Mouse (Mus musculus): Measurements from ENCODE around the gene Kdf1. TPM values are rescaled to one million over a fixed set of nuclear protein-coding genes. Genes with fewer than 3 reads are reported as not detected.

The Kdf1 gene
- total RNA-seq, 2 experiments from 2014 or later: 0.32 TPM; not detected in 1

DNA sequence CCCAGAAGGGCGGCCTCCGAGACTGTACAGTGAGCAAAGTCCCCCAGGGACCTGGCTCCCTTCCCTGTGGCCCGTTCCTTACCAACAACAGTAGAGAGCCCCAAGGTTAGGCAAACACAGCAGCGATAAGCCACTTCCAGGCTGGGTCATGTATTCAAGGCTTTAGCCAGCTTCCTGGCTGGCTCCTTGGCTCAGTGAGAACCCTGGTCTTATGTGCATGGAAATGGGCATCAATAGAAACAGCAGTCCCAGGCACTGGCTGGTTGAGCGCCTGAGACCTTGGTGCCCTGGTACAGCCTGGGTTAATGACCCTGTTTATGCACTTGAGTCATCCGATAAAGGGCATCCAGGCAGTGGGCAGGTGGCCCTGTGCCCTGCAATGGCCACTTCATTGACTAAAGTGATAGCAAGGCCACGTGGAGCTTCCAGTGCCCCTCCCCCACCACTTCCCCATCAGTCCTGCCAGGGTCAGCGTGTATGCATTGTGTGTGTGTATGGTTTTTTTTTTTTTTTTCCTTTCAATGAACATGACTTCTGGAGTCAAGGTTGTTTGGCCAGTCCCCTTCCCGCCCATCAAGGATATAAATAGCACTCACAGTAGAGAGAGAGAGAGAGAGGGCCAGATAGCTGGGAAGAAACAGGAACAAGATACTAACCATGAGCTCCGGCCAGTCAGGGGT, 34.1 kb downstream of the Kdf1 start, which contains the start of gene Nr0b2:
Gene Nr0b2 (plus strand): TSS at position 609 of the 680 bp plus-strand sequence.
- ATAC-seq (replicated peaks; ENCODE audit: poor library complexity, severe bottlenecking): peak; percentile 93

DNA sequence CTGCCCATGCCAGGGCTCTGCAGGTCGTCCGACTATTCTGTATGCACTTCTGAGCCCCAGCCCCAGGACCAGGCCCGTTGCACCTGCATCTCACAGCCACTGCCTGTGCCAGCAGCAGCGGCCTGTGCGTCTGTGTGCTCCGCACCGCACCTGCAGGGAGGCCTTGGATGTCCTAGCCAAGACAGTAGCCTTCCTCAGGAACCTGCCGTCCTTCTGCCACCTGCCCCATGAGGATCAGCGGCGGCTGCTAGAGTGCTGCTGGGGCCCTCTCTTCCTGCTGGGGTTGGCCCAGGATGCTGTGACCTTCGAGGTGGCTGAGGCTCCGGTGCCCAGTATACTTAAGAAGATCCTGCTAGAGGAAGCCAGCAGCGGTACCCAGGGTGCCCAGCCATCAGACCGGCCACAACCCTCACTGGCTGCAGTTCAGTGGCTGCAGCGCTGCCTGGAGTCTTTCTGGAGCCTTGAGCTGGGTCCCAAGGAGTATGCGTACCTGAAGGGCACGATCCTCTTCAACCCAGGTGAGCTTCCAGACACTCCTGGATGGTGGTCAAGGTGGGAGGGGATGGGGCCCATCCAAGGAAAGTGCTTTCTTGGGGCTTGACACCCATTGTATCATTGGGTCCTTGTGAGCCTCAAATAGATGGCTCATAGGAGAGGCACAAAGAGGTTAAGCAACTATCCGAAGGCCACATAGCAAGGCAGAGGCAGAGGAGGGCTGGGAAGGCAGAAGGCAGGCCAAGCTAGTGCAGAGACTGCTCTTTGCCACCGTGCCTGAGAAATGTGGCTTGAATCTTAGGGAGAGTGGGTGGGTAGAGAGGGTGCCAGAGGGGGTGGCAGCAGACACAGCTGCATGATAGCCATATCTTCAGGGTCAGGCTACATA, 34.9 kb downstream of the Kdf1 start:
- ATAC-seq (replicated peaks; ENCODE audit: poor library complexity, severe bottlenecking): peak; percentile 36; the same call in 1 of the 2 replicates

DNA sequence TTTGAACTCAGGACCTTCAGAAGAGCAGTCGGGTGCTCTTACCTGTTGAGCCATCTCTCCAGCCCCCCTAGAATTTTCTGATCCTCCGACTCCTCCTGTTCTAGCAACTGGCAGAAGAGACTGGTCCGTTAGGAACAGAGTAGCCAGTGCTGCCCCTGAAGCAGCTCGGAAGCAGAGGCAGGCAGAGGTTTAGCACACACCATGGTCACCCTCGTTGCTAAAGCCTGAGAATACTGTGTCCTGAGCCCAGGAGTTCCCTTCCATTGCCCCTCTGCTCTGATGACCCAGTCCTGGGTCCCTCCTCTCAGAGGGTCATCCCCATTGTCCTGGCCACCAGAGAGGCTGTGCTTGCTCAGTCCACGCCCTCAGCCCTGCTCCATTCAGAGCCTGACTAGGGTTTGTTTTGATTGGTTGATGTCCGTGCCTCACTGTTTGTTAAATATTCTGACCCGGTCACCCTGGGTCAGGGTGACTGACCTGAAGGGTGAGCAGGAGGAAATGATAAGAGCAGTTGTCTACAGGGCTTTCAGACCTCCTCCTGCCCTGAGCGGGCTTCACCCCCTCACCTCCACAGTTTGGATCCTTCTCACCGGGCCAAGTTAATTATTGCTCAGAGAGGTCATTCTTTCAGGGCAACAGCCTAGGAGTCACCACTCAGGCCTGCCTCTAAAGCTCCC, 38.4 kb downstream of the Kdf1 start:
- ATAC-seq (replicated peaks; ENCODE audit: poor library complexity, severe bottlenecking): no peak

DNA sequence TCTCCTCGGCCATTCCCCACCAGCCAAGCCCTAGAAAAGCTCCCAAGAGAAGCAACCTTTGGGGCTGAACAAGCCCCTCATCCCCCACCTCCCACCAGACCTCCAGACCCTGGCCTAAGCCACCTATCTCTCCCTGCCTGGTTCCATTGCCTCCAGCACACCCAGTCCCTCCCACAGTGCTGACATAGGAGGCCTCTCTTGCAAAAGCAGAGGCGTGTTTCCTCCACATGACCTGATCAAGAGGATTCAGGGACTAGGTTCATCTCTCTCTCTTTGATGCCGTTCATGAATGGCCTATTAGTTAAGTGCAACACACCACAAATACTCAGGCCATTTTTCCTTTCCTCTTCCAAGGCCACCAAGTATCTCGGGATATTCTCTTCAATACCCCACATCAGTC, 41.1 kb downstream of the Kdf1 start:
- ATAC-seq (replicated peaks; ENCODE audit: poor library complexity, severe bottlenecking): no peak

DNA sequence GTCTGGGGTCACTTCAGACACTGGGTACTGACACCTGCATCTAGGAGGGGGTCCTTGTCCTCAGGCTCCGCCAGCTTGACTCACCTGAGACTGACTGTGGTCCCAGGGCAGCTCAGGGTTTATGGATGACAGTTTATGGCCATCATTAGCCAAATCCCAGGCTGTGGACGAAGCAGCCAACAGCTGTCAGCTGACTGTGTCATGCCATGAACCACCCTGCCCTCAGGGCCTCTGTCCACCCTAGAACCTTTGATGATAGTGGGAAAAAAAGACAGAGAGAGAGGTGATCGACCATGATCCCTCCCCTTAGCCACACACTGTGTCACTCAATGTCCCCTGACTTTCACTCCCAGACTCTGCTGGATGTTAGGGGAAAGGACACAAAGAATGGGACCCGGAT, 42.9 kb downstream of the Kdf1 start:
- no peak for ATAC-seq (replicated peaks; ENCODE audit: poor library complexity, severe bottlenecking)

DNA sequence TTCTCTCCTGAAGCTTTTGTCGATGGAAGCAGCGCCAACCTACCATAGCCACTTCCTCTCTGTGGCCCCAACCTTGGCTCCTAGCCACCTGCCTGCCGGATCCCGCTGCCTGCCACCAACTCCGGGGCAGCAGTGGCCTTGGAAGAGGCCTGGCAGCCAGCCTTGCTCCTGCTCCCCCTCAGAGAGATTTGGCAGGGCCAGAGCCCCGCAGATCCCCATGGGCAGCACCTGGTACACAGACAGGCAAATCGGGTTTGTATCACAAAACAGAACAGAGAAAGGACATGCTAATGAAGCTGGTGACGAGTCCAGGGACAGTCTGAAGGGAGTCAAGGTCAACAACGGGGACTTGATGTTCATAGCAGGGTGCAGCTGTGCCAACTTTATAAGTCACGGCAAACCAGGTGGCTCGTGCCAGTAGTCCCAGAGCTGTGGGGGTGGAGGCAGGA, 44.4 kb downstream of the Kdf1 start:
- ATAC-seq (replicated peaks; ENCODE audit: poor library complexity, severe bottlenecking): peak; percentile 87

DNA sequence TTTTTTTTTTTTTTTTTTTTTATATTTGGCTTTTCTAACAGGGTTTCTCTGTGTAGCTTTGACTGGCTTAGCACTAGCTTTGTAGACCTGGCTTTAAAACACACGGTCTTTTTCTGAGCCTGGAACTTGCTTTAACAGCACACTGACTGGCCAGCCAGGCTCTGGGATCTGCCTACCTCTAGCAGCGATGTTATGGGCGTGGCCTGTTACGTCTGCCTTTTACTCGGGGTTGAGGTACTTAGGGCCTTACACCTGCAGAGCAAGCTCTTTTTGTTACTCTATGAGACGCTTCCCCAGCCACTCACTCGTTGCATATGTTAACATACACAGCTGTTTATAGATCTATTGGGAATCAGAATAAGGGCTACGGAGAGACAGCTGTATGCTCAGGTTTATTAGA, 48.5 kb downstream of the Kdf1 start:
- ATAC-seq (replicated peaks; ENCODE audit: poor library complexity, severe bottlenecking): no peak

DNA sequence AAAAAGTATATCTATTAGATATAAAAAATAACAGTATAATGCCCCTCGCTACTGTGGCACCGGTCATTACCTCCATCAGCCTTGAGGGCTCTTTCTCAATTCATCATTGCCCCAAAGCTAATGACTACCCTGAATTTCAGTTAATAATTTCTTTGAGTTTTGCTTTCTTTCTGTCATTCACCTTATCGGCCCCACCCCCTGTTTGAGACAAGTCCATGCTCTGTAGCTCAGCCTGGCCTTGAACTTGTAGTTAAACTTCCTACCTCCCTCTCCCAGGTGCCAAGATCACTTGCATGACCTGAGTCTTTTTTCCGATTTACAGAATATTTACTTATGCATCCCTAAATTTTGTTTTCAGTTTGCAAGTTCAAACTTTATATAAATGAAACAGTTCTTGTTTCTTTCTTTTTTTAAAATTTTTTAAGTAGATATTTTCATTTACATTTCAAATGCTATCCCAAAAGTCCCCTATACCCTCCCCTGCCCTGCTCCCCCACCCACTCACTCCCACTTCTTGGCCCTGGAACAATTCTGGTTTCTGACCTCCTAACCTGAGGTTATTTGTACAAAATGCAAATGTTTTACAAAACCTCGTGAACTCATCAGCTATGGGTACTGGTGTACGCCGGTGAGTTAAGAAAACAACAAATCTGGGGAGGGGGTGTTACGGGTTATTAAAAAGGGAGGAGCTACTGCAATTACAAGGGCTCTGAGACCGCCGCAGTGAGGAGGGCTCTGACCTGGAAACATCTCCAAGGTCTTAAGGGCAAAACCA, 50.7 kb downstream of the Kdf1 start:
- ATAC-seq (replicated peaks; ENCODE audit: poor library complexity, severe bottlenecking): no peak

DNA sequence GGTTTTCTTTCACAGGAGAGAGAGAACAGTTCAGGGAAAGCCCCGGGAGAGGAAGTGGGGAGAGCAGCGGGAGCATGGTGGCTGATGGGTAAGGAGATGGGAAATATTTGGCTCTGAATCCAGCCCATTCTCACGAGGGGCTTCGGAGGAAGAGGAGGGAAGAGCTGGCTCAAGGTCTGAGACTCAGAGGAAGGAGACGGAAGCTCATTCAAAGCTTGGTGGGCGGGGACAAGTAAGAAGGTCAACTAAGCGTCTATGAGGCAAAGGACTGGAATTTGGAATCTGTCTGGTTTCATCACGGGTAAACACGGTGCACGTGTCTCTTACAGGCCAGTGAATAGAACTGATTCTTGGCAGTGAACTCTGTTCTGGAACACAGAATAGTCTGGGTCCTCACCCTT, 51.3 kb downstream of the Kdf1 start:
- ATAC-seq (replicated peaks; ENCODE audit: poor library complexity, severe bottlenecking): no peak

DNA sequence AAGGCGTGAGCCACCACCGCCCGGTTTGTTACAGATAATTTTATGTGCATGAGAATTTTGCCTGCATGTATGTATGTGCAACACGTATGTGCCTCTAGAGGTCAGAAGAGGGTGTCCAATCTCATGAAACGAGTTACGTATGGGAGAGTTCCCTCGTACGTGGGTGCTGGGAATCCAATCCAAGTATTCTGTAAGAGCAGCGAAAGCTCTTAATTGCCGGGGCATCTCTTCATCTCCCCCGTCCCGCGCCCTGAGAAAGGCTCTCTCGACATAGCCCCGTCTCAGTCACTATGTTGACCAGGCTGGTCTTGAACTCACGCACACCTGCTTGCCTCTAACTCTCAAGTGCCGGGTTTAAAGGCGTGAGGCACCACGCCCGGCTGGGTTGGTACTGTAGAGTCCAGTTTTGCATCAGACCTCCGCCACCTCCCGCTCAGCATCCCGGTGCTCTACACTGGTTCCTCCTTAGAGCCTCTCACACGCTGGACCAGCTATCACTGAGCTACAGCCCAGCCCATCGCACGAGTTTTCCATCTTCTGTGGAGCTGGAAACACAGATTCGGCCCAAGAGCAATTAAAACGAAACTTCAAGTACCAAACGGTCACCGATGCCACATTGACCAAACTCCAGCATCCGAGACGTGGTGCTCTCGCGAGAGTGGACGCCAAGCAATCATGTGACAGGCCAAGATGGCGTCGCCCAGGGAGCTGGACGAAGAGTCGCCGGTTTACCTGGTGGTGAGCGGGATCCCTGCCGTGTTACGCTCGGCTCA, 55.5 kb downstream of the Kdf1 start, which contains the start of gene Gpatch3:
Gene Gpatch3 (plus strand): TSS at position 676 of the 773 bp plus-strand sequence.
- ATAC-seq (replicated peaks; ENCODE audit: poor library complexity, severe bottlenecking): peak; percentile 96

DNA sequence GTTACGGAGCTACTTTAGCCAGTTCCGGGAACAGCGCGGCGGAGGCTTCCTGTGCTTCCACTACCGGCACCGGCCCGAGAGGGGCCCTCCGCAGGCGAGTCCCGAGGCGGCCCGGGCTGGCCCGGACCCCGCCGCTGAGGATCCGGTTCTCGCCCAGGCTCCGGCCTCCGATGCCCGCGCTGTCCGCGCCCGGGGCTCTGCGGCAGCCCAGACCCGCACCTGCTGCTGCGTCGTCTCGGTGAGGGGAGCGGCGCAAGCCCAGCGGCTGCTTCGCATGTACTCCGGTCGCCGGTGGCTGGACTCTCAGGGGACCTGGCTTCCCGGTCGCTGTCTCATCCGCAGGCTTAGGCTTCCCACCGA, 56.1 kb downstream of the Kdf1 start:
- no peak for ATAC-seq (replicated peaks; ENCODE audit: poor library complexity, severe bottlenecking)

DNA sequence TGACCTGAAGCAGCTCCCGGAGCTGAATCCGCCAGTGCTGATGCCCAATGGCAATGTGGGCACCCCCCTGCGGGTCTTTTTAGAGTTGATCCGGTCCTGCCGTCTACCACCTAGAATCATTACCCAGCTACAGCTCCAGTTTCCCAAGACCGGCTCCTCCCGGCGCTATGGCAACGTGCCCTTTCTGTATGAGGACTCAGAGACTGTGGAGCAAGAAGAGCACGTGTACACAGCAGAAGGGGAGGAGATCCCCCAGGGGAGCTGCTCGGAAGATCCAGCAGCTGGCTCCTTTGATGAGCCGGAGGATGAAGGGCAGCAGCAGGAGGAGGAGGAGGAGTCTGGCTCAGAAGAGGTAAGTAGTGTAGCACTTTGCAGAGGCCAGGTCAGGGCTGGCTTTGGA, 59.2 kb downstream of the Kdf1 start:
- no peak for ATAC-seq (replicated peaks; ENCODE audit: poor library complexity, severe bottlenecking)

Other genes with a start within 250 kb of the Kdf1 start
- gene Tmem222, start 241.2 kb upstream of the Kdf1 start, total RNA-seq (2014; fragmentation: Nextera tagmentation): 52.0 and 54.1 TPM in 2 replicates
- 16.0 and 20.0 TPM in 2 replicates for gene Tmem222, start 241.2 kb upstream of the Kdf1 start, total RNA-seq (2017)
- gene Wdtc1, start 165.5 kb upstream of the Kdf1 start, total RNA-seq (2014; fragmentation: Nextera tagmentation): 10.2 and 10.7 TPM in 2 replicates
- 7.2 and 9.1 TPM in 2 replicates for gene Wdtc1, start 165.5 kb upstream of the Kdf1 start, total RNA-seq (2017)
- gene Slc9a1, start 149.3 kb upstream of the Kdf1 start, total RNA-seq (2014; fragmentation: Nextera tagmentation): 17.4 and 22.1 TPM in 2 replicates
- gene Slc9a1, start 149.3 kb upstream of the Kdf1 start, total RNA-seq (2017): 9.9 and 14.6 TPM in 2 replicates
- not detected in 2 replicates for gene Tent5b, start 38.8 kb upstream of the Kdf1 start, total RNA-seq (2014; fragmentation: Nextera tagmentation)
- gene Tent5b, start 38.8 kb upstream of the Kdf1 start, total RNA-seq (2017): not detected in 2 replicates
- not detected in 2 replicates for gene Trnp1, start 20.4 kb upstream of the Kdf1 start, total RNA-seq (2014; fragmentation: Nextera tagmentation)
- not detected in 2 replicates for gene Trnp1, start 20.4 kb upstream of the Kdf1 start, total RNA-seq (2017)
- gene Nudc, start 27.0 kb downstream of the Kdf1 start, total RNA-seq (2014; fragmentation: Nextera tagmentation): 246 and 253 TPM in 2 replicates
- gene Nudc, start 27.0 kb downstream of the Kdf1 start, total RNA-seq (2017): 262 and 283 TPM in 2 replicates
- gene Nr0b2, start 34.4 kb downstream of the Kdf1 start, total RNA-seq (2014; fragmentation: Nextera tagmentation): 4.0 and 6.4 TPM in 2 replicates
- 1.4 and 2.0 TPM in 2 replicates for gene Nr0b2, start 34.4 kb downstream of the Kdf1 start, total RNA-seq (2017)
- gene Gpatch3, start 55.8 kb downstream of the Kdf1 start, total RNA-seq (2014; fragmentation: Nextera tagmentation): 4.2 and 17.8 TPM in 2 replicates
- gene Gpatch3, start 55.8 kb downstream of the Kdf1 start, total RNA-seq (2017): 18.3 and 23.7 TPM in 2 replicates
- 11.5 and 16.2 TPM in 2 replicates for gene Gpn2, start 65.4 kb downstream of the Kdf1 start, total RNA-seq (2014; fragmentation: Nextera tagmentation)
- gene Gpn2, start 65.4 kb downstream of the Kdf1 start, total RNA-seq (2017): 21.3 and 27.2 TPM in 2 replicates
- 2.8 and 3.1 TPM in 2 replicates for gene Sfn, start 83.2 kb downstream of the Kdf1 start, total RNA-seq (2014; fragmentation: Nextera tagmentation)
- 3.6 and 4.3 TPM in 2 replicates for gene Sfn, start 83.2 kb downstream of the Kdf1 start, total RNA-seq (2017)
- 12.9 and 22.4 TPM in 2 replicates for gene Zdhhc18, start 131.2 kb downstream of the Kdf1 start, total RNA-seq (2014; fragmentation: Nextera tagmentation)
- gene Zdhhc18, start 131.2 kb downstream of the Kdf1 start, total RNA-seq (2017): 10.7 and 12.5 TPM in 2 replicates
- gene Pigv, start 153.7 kb downstream of the Kdf1 start, total RNA-seq (2014; fragmentation: Nextera tagmentation): 8.7 and 11.5 TPM in 2 replicates
- gene Pigv, start 153.7 kb downstream of the Kdf1 start, total RNA-seq (2017): 6.6 and 8.1 TPM in 2 replicates
- gene Arid1a, start 237.8 kb downstream of the Kdf1 start, total RNA-seq (2014; fragmentation: Nextera tagmentation): 125 and 153 TPM in 2 replicates
- 26.6 and 33.2 TPM in 2 replicates for gene Arid1a, start 237.8 kb downstream of the Kdf1 start, total RNA-seq (2017)

Data from granulocyte monocyte progenitor cell, adult 5-6 weeks (primary cell).